Mouse (Mus musculus): ENCODE results near the gene Gm10073.

The Gm10073 gene

DNA sequence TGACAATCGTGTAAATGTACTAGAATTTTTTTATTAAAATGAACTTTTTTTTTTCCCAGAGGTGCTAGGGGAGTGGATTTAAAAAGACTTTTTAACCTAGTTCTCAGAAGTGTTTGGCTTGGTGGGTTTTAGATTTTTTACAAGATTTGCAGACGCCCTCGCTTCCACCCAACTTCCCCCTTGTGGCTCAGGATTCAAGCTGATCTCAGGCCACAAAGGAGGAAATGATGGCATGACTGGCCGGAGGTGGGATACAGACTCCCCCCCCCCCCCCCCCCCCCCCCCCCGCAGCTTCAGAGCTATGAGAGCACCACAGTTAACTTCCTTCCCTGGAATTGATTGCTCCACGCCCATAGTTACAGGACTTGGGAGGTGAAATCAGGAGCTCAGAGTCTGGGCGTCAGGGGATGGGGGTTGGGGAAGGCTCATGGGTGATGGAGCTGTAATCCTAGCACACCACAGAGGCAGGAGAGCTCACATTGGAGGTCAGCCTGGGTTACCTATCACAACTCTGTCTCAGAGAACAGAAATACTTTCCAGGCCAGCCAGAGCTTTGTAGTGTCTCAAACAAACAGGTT, 17.1 kb downstream of the Gm10073 start:
- no peak for DNase-seq (ENCODE audit: low spot score in 2 of 2)

DNA sequence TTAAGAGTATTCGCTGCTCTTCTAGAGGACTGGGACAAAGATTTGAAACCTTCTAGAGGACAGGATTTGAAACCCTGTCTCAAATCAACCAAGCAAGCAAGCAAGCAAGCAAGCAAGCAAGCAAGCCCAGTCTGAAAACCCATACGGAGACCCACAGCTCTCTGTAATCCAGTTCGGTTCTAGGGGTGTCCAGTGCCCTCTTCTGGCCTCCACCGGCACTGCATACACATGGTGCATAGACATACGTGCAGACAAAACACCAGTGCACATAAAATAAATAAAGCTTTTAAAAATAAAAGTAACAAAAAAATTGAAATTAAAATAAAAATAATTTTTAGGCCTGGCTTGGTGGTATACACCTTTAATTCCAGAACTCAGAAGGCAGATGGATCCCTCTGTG, 19.2 kb downstream of the Gm10073 start:
- DNase-seq (ENCODE audit: low spot score in 2 of 2): no peak

DNA sequence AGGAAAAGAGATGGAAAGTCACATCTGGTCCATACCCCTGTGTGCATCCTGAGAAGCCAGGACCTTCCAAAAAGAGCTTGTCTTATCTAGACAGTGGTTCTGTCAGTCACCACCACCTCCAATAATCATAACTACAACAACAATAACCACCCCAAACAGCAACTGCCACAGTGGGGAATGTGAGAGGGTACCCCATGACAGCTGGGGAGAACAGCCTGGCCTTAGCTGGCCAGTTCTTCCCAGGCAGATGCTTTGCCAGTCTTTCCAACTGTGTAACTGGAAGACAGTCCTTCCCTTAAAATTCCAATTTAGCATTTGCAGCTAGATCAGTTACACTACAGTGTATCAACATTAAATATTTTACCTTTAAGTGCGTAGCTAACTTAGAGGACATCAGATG, 22.4 kb downstream of the Gm10073 start:
- no peak for DNase-seq (ENCODE audit: low spot score in 2 of 2)

DNA sequence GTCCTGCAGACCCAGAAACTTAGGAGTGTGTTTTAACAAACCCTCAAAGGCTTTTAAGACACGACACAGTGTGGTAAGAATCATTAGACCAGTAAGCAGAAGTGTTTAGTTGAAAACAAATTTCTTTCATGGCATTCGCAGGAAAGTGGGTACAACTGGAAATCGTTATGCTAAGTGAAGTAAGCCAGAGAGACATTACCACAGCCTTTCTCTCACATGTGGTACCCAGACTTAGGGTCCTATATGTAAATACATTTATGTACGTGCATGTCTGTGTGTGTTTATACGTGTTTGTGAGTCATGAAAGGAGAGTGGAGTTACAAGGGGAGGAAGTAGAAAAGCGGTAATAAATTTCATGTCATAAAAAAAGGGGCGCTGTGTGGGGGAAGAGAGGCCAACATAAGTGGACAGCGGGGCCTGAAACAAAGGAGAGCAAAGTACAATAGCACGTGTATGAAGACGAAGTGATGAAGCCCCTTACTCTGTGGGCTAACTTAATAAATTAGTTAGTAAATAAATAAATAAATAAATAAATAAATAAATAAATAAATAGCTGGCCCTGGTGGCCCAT, 24.8 kb downstream of the Gm10073 start:
- DNase-seq (ENCODE audit: low spot score in 2 of 2): no peak

DNA sequence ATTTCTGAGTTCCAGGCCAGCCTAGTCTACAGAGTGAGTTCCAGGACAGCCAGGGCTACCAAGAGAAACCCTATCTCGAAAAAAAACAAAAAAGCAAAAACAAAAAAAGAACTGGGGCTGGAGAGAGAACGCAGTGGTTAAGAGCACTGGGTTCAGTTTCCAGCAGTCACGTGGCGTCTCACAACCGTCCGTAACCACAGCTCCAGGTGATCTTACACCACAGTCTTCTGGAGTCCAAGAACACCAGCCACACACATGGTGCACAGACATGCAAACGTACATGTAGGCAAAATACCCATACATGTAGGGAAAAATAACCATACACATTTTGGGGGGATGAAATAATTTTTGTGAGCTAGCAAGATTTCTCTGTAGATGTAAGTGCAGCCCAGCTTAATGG, 26.5 kb downstream of the Gm10073 start:
- DNase-seq (ENCODE audit: low spot score in 2 of 2): no peak

DNA sequence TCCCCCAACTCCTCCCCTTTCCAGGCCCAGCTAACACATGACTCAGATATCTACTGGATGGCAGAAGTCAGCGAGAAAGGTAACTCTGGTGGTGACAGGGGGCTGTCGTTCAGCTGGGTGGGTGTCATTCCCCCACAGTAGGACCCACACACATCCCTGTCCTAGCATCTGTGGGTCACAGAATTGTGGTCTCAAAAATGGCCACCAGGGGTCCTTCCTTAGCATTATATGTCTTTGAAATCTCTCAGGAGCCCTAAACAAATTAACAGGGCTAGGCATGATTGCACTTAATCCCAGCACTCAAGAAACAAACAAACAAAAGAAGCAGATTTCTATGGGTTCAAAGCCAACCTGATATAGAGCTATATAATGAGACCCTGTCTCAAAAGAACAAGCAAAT, 28.1 kb downstream of the Gm10073 start:
- DNase-seq (ENCODE audit: low spot score in 2 of 2): no peak

DNA sequence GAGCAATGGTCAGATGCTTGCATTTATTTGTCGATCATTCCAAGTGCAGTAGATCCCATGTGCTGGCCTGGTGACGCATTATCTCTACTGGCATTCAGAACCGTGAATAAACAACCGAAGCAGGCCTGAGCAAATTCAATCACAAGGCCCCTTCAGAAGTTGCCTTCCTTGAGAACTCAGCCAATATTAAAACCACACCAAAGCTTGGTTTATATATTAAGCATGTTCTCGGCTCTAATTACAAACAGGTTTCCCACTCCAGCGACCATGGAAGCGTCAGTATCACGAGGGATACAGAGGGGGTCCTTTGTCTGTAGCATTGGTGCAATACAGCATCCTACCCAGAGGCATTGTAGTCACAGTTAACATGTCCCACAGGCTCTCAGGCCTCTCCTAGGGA, 30.2 kb downstream of the Gm10073 start:
- DNase-seq (ENCODE audit: low spot score in 2 of 2): no peak

DNA sequence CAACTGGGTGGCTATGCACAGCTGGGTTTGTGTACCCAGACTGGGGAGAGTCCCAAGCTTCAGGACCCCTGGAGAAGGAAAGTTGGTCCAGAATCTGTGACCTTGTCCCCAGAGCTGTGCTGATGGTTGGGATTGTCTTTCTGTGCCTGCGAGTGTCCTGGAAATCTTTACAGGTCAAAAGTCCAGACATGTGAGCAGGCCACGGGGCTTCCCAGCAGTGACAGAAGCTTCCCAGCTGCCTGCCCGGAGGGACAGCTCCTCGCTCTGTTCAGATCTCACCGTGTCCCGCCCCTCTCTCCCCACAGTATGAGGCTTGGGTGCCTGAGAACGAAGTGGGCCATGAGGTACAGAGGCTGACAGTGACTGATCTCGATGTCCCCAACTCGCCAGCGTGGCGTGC, 32.3 kb downstream of the Gm10073 start:
- DNase-seq (ENCODE audit: low spot score in 2 of 2): no peak

DNA sequence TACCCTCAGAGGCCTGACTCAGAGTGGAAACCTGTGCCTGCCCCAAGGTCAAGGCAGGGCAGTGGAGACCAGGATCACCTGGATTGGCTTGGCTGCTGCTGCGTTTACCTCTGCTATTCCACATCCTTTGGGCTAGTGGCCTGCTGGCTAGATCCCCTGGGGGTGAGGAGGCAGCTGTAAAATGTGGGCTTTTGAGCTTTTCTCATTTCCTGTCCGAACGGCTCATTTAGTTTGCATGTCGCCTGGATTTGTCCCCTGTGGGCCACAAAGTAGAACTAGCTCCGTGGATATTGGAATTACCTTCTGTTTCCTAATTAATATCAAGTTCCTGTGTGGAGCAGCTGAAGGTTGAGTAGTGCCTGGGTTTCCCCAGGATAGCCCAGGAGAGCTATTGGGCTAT, 34.1 kb downstream of the Gm10073 start:
- no peak for DNase-seq (ENCODE audit: low spot score in 2 of 2)

DNA sequence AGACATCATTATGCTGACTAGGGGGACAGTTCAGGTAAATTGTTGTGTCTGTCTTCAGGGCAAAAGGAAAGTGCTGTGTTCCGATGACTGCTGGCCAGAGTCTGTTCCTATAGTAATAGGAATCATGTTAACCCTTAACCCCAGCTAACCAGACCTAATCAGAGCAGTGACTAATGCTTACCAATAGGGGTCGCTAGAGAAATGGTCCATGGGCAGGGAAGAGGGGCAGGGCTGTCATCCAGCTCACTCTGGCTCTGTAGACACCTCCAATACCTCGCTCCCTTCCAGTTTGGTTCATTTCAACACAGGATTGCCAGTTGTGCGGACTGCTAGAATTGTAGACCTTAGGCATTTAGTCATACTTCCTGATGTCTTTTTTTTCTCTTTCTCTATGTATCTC, 37.8 kb downstream of the Gm10073 start:
- no peak for DNase-seq (ENCODE audit: low spot score in 2 of 2)

DNA sequence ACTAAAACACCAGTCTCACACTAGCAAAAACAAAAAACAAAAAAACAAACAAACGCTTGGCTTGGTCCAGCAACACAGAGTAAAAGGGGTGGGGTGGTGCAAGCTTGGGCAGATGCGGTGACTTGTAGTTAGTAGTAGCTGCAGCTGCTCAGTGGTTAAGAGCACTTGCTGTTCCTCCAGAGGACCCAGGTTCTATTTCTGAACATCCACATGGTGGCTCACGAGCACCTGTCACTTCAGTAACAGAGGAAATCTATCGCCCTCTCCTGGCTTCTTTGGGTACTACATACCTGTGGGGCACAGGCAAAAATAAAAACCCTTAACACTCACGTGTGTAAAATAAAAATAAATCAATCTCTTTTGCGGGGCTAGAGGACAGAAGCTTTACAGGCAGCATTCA, 38.8 kb downstream of the Gm10073 start:
- DNase-seq (ENCODE audit: low spot score in 2 of 2): peak; percentile 43 to 55

DNA sequence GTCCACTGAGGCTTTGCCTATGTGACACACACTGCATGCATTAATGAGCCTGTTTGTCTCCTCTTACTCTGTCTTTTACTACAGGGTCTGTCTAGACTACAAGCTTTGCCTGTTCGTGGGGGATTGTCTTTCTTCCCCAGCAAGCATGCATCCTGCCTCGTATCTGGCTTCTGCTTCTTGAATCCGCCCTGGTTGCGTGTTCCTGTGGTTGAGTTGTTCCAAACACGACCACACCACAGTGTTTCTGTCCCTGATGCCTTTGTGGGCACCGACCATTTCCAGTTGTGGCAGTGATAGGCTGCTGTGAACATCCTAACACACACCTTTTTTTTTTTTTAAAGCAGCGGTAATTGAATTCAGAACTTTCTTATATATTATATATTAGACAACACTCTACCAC, 39.6 kb downstream of the Gm10073 start:
- no peak for DNase-seq (ENCODE audit: low spot score in 2 of 2)

DNA sequence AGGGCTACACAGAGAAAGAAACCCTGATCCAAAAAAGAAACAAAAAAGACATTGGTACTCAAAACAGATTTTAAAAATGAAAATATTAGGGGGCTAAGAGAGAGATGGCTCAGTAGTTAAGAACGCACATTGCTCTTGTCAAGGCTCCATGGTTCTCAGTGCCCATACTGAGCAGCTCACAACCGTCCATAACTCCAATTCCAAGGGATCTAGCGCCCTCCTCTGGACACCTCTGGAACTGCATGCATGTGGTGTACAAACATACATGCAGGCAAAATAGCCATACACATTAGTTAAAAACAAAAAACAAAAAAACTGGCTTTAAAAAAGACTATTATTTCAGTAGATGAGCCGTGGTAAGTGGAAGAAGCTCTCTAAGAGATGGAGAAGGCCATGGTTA, 42.7 kb downstream of the Gm10073 start:
- no peak for DNase-seq (ENCODE audit: low spot score in 2 of 2)

DNA sequence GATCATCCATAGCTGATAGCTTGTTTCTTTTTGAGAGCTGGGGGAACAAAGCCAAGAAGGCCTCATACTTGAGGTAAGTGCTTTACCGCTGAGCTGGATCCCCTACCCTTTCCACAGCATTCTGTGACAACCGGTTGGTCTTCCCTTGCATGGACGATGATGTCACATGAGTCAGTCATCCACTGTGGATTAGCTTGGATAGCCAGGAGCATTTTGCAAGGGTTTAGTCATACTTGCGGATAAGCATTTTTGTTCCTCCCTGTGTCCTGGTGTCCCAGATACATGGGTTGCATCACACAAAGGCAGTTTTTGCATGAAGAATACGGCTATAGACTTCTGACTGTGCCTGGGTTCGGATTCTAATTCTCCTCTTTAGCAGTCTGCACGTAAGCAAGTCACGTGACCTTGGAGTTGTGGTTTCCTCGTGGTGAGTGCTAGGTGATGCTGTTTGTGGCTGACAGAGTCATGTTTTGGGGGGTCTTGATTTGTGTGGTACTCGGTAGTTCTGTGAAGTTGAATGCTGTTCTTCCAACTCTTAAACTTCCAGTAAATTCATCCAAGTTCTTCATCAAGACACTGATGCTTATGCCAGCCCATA, 43.3 kb downstream of the Gm10073 start:
- no peak for DNase-seq (ENCODE audit: low spot score in 2 of 2)

DNA sequence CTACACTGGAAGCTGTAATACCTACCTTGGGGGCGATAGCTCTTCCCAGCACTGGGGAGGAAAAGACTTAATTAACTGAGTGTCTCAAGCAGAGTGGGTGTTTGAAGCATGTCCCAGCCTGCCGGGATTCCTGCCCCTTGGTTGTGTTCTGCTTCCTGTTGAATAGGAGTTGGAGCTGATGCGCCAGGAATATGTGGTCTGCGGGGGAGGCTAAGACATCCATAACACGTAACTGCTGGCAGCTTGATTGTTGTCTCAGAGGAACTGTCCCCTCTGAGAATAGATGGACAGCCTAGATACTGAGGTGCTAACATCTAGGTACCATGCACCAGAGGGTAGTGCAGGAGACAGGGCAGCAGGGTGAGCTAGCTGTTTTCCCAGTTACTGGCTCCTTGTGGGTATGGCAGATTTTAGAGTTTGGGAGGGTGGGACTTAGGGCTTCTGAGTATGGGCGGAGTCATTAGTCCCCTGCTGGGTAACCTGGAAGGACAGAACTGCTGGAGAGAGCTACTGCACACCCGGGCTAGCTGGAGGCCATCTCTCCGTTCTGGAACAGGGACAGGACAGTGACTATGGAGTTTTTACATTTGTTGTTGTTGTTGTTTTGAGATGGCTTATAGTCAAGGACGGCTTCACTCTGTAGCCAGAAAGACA, 44.5 kb downstream of the Gm10073 start:
- DNase-seq (ENCODE audit: low spot score in 2 of 2): no peak

DNA sequence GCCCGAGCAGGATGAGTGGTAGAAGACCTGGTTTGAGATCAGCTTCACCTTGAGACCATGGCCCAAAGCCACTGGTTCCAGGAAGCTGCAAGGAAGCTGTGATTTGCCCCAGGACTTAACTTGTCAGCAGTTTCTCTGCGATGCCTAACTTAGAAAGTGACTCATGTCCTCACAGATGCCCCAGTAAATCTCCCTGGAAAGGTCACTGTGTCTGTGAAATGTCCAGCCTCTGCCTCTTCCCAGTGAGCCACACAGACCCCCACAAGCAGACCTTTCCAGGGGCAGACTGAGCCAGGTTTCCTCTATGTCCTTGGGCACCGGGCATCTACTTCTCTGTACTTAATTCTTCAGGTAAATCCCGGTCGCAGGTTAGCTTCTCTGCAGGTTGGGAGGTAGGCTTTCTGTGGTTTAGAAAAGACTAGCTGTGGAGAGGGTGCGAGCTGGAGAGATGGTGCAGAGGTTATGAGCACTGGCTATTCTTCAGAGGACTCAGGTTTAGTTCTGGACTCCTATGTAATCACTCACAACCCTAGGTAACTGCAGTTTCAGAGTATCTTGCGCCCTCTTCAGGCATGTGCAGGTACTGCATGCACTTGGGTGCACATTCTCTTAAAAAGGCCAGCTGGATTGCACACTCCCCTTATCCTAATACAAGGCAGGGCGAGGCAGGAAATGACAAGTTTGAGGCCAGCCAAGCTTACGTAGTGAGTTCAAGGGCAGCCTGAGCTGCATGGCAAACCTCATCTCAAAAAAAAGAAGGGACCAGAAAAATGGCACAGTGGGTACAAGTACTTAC, 45.8 kb downstream of the Gm10073 start:
- no peak for DNase-seq (ENCODE audit: low spot score in 2 of 2)

DNA sequence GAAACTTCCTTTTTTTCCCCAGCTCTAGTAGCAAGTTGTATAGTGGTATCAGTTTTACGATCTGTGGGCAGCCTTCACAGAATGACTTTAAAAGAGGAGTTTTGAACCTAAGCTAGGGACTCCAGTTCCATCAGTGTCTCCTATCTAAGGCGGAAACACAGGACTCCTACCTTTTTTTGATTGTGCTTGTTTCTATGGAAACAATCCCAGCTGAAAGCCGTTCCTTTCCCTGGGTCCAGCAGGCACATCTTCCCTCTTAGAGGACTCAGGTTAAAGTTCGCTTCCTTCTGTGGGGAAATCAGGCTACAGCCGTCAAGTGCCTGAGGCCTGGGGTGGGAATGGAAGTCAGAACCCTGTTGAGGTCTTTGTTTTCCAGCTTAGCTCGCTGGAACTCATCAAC, 46.5 kb downstream of the Gm10073 start:
- no peak for DNase-seq (ENCODE audit: low spot score in 2 of 2)

All from urinary bladder, adult 18-20 months (tissue).